Mouse (Mus musculus) thymus, adult 2 months (tissue): Measurements from ENCODE around the gene Auts2. TPM values are rescaled to one million over a fixed set of nuclear protein-coding genes. Genes with fewer than 3 reads are reported as not detected.

Source experiments
- DNase-seq: peaks from one replicate; pipeline ENCODE4 v3.0.0; 2021
- H3K27ac ChIP-seq: fragments of 200-500 bp; 2 replicates; pipeline ENCODE4 v1.5.1; 2012; ENCODE audit warnings: low read length, control low read depth; ENCODE audit not compliant: control insufficient read depth, insufficient read depth
- H3K27me3 ChIP-seq: fragments of 200-500 bp; 2 replicates; pipeline ENCODE4 v1.6.1; 2012; ENCODE audit warnings: mild to moderate bottlenecking, low read length, moderate library complexity, mixed read lengths; ENCODE audit not compliant: control insufficient read depth, insufficient read depth
- H3K36me3 ChIP-seq: fragments of 200-500 bp; 2 replicates; pipeline ENCODE4 v1.6.1; 2012; ENCODE audit warnings: mild to moderate bottlenecking, low read length, moderate library complexity; ENCODE audit not compliant: control insufficient read depth, insufficient read depth
- H3K4me1 ChIP-seq: fragments of 200-500 bp; replicated peaks from 2 replicates; pipeline ENCODE4 v1.6.1; 2012; ENCODE audit warnings: low read length; ENCODE audit not compliant: control insufficient read depth, insufficient read depth
- H3K4me3 ChIP-seq: fragments of 200-500 bp; 2 replicates; pipeline ENCODE4 v1.5.1; 2012; ENCODE audit warnings: mild to moderate bottlenecking, low read length, control low read depth, moderate library complexity; ENCODE audit not compliant: control insufficient read depth, insufficient read depth
- CTCF ChIP-seq: fragments of 200-500 bp; IDR thresholded peaks from 2 replicates; pipeline ENCODE4 v1.5.1; 2012; ENCODE audit warnings: mild to moderate bottlenecking, control low read depth, low read length, moderate library complexity, borderline replicate concordance; ENCODE audit not compliant: control insufficient read depth, poor library complexity, insufficient read depth; ENCODE audit errors: extremely low read depth
- POLR2A ChIP-seq: fragments of 200-500 bp; IDR thresholded peaks from 2 replicates; pipeline ENCODE4 v1.6.1; 2012; ENCODE audit warnings: mild to moderate bottlenecking, low read length, control low read depth, moderate library complexity; ENCODE audit not compliant: control insufficient read depth, poor library complexity, insufficient read depth; ENCODE audit errors: extremely low read depth
- WGBS: fragments of 180-500 bp; shearing (Covaris S2); methylation state at CpG from one replicate; pipeline ENCODE4 v1.1.7; 2018; 5-methylcytosine and 5-hydroxymethylcytosine counted together
- polyA plus RNA-seq: library from polyadenylated mRNA; depleted of rRNA; stranded (reverse); fragments of >200 nt; gene quantifications from 2 replicates; pipeline ENCODE4 v1.2.3, GENCODE M21; 2012

Auts2 gene
- polyA plus RNA-seq, 1 experiment = 4.9 TPM

DNA sequence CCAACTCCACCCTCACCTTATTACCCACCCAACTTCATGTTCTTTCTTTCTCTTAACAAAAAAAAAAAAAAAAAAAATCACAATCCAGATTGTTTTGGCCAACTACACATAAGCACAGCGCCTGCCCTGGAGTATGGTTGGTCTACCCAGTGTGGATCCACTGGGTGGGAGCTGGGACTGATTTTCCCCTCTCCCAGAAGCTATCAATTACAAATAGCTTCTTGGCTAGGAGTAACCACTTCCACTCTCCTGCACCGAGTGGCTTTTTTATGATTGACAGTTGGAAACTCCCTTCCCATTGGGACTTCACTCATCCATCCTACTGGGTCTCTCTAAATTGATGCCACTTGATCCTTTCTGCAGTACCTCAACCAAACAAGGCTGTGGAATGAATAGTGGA lies 170.5 kb downstream of the Auts2 start:
- WGBS = 80% methylated on average over 2 of the region's 2 CpGs
- no peak overlapping the region for H3K4me3 ChIP-seq
- no peaks in the 10 kb centered on the region for H3K36me3 ChIP-seq
- DNase-seq = no peak
- TF ChIP-seq POLR2A (no peak), CTCF (no peak)
- no peaks in the 10 kb centered on the region for H3K27me3 ChIP-seq
- H3K4me1 ChIP-seq = no peaks in the 10 kb centered on the region
- H3K27ac ChIP-seq = no peak overlapping the region

GRCm38 (mm10) chr5:132368678-132369088 lies 174.5 kb downstream of the Auts2 start:
- no peak for DNase-seq
- H3K27me3 ChIP-seq = no peaks in the 10 kb centered on the region
- no peaks in the 10 kb centered on the region for H3K36me3 ChIP-seq
- TF ChIP-seq CTCF (no peak), POLR2A (no peak)
- no peaks in the 10 kb centered on the region for H3K4me1 ChIP-seq
- no peak overlapping the region for H3K27ac ChIP-seq
- 88% methylated on average over 7 of the region's 7 CpGs for WGBS
- no peak overlapping the region for H3K4me3 ChIP-seq

GRCm38 (mm10) chr5:132361276-132361675 lies 181.9 kb downstream of the Auts2 start:
- Histone ChIP-seq H3K27me3 (no peaks in the 10 kb centered on the region), H3K27ac (no peak overlapping the region), H3K36me3 (no peaks in the 10 kb centered on the region), H3K4me3 (no peak overlapping the region), H3K4me1 (no peaks in the 10 kb centered on the region)
- WGBS = 100% methylated on average over 1 of the region's 1 CpGs
- no peak for DNase-seq
- no peak for TF ChIP-seq CTCF
- no peak for TF ChIP-seq POLR2A

DNA sequence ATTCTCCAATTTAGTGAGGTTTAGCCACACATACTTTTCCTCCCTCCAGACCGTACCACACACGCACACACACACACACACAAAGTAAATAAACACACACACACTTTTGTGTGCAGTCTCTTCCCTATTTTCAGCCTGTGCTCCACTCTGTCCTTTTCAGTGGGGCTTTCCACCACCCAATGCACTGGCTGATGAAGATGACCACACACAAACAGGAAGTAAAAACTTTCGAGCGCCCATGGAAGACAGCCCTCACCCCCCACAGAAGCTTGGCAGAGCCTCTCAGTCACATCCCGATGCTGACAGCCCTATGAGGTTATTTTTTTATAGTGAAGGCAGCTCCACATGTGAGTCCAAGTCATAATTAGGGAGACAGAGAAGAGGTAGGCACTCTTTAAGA lies 185.4 kb downstream of the Auts2 start:
- no peak overlapping the region for H3K27ac ChIP-seq
- 42% methylated on average over 5 of the region's 5 CpGs for WGBS
- no peak for TF ChIP-seq CTCF
- TF ChIP-seq POLR2A = no peak
- no peak for DNase-seq
- H3K4me1 ChIP-seq = no peaks in the 10 kb centered on the region
- no peaks in the 10 kb centered on the region for H3K27me3 ChIP-seq
- H3K4me3 ChIP-seq = no peak overlapping the region
- H3K36me3 ChIP-seq = no peaks in the 10 kb centered on the region

DNA sequence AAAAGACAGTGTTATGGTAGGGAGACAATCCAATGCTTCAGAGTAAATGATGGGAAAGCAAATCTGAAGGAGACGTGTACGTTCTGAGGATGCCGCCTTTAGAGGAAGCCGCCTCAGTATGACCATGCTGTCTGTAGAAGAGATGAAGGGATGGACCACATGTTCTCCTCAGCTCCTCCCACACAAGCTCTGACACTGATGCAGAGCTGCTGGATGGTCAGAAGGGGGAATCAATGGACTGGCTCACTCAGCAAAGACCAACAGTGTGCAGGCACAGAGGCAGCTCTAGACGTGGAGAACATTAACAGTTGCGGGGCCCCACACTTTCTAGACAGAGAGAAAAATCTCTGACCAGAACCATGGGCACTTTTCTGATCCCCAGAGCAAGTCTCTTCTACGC lies 187.2 kb downstream of the Auts2 start:
- no peak for DNase-seq
- no peaks in the 10 kb centered on the region for H3K27me3 ChIP-seq
- H3K27ac ChIP-seq = no peak overlapping the region
- H3K36me3 ChIP-seq = no peaks in the 10 kb centered on the region
- 92% methylated on average over 7 of the region's 7 CpGs for whole genome bisulfite sequencing
- TF ChIP-seq POLR2A (no peak), CTCF (no peak)
- no peak overlapping the region for H3K4me3 ChIP-seq
- no peaks in the 10 kb centered on the region for H3K4me1 ChIP-seq

GRCm38 (mm10) chr5:132352437-132352836 lies 190.7 kb downstream of the Auts2 start:
- 74% methylated on average over 1 of the region's 1 CpGs for WGBS
- Histone ChIP-seq H3K27me3 (no peaks in the 10 kb centered on the region), H3K36me3 (no peaks in the 10 kb centered on the region), H3K27ac (no peak overlapping the region), H3K4me1 (no peaks in the 10 kb centered on the region), H3K4me3 (no peak overlapping the region)
- TF ChIP-seq CTCF (no peak), POLR2A (no peak)
- no peak for DNase-seq

GRCm38 (mm10) chr5:132351139-132351538 lies 192.0 kb downstream of the Auts2 start:
- H3K4me1 ChIP-seq = no peaks in the 10 kb centered on the region
- H3K27ac ChIP-seq = no peak overlapping the region
- no peak for TF ChIP-seq CTCF
- TF ChIP-seq POLR2A = no peak
- H3K27me3 ChIP-seq = no peaks in the 10 kb centered on the region
- no peak for DNase-seq
- H3K4me3 ChIP-seq = no peak overlapping the region
- no peaks in the 10 kb centered on the region for H3K36me3 ChIP-seq
